Mouse (Mus musculus): ENCODE measurements around the gene Mnx1.

GRCm38 (mm10) chr5:29470271-29470670, 8.0 kb downstream of the Mnx1 start:
- TF ChIP-seq EP300 (IDR thresholded peaks at IDR 0.05; ENCODE audit: insufficient read depth, low read depth, low read length) = no peak
- no peak for TF ChIP-seq CTCF (IDR thresholded peaks at IDR 0.05)
- TF ChIP-seq POLR2A (IDR thresholded peaks at IDR 0.05; ENCODE audit: insufficient read depth, low read depth, low read length) = no peak
